Mouse (Mus musculus) MEL (cell line): ENCODE data around the gene Exoc5.
A peak's percentile ranks its signal among the peaks of the same experiment; 100 is the strongest.

Experiments used
- CHD2 ChIP-seq: IDR thresholded peaks from 2 replicates; pipeline ENCODE4 v1.6.1; 2011; ENCODE audit warnings: low read length, improper control_type of control experiment
- CTCF ChIP-seq, 3 experiments: IDR thresholded peaks in 2 of 3; conservative IDR thresholded peaks in 1 of 3; 2 replicates each; pipeline ENCODE4 v1.5.1; 2011 to 2012; ENCODE audit warnings: low read length in 3 of 3, low read depth in 2 of 3, mild to moderate bottlenecking in 2 of 3, improper control_type of control experiment in 1 of 3, inconsistent platforms in 1 of 3, mixed read lengths in 1 of 3, moderate library complexity in 1 of 3; ENCODE audit not compliant: control insufficient read depth in 1 of 3, insufficient read depth in 1 of 3, poor library complexity in 1 of 3, severe bottlenecking in 1 of 3
- EP300 ChIP-seq, 2 experiments: IDR thresholded peaks; 2 replicates each; pipeline ENCODE4 v1.6.1; 2011; ENCODE audit warnings: improper control_type of control experiment in 2 of 2, low read length in 2 of 2, low read depth in 1 of 2, mild to moderate bottlenecking in 1 of 2
- MAX ChIP-seq: IDR thresholded peaks from 2 replicates; pipeline ENCODE4 v1.6.1; 2011; ENCODE audit warnings: low read length, improper control_type of control experiment
- MEF2A ChIP-seq: IDR thresholded peaks from 2 replicates; pipeline ENCODE4 v1.6.1; 2014; ENCODE audit warnings: low read depth, mild to moderate bottlenecking, inconsistent platforms, low read length, improper control_type of control experiment; ENCODE audit not compliant: poor library complexity, insufficient replicate concordance, severe bottlenecking; ENCODE audit errors: extremely low read depth
- MXI1 ChIP-seq: IDR thresholded peaks from 2 replicates; pipeline ENCODE4 v1.6.1; 2011; ENCODE audit warnings: mild to moderate bottlenecking, low read depth, low read length, improper control_type of control experiment
- POLR2A ChIP-seq, 2 experiments: IDR thresholded peaks; 2 replicates each; pipeline ENCODE4 v1.6.1; 2011 to 2012; ENCODE audit warnings: low read length in 2 of 2, mild to moderate bottlenecking in 2 of 2, control low read depth in 1 of 2, improper control_type of control experiment in 1 of 2, low read depth in 1 of 2, moderate library complexity in 1 of 2; ENCODE audit not compliant: control insufficient read depth in 1 of 2, insufficient read depth in 1 of 2, poor library complexity in 1 of 2
- TAL1 ChIP-seq: IDR thresholded peaks from 2 replicates; pipeline ENCODE4 v1.6.1; 2012; ENCODE audit warnings: mild to moderate bottlenecking, inconsistent platforms, low read length, moderate library complexity, mixed read lengths
- ZMIZ1 ChIP-seq: IDR thresholded peaks from 2 replicates; pipeline ENCODE4 v1.6.1; 2012; ENCODE audit warnings: low read depth, mild to moderate bottlenecking, inconsistent platforms, low read length, improper control_type of control experiment, moderate library complexity

DNA sequence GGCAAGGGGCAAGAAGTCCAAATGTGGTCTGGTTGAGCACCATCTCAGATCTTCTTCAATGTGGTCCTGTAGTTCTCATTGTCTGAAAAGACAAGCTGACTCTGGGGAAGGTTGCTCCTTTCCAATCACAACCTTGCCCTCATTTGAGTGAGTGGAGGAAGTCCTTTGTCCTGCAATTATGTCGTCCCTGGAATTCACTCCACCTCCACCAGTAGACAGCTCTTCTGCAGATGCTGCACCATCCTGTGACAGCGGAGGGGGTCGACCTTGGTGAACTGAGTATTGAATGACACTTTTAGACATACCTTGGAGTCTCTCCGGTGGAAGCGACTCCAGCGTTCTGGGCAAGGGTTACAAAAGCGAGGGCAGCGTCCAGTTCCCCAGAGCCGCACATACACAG, 97.8 kb downstream of the Exoc5 start:
- no peak for TF ChIP-seq MEF2A
- no peak for TF ChIP-seq CHD2
- no peak for TF ChIP-seq MAX
- no peak for TF ChIP-seq EP300 (IDR thresholded peaks at IDR 0.05; ENCODE audit: low read depth in 1 of 2, low read length in 2 of 2)
- peak; percentile 34 to 59 (median 52) for TF ChIP-seq CTCF (IDR thresholded peaks at IDR 0.05 in 2 of 3, conservative IDR thresholded peaks at IDR 0.05 in 1 of 3; ENCODE audit: control insufficient read depth in 1 of 3, insufficient read depth in 1 of 3, low read depth in 2 of 3, low read length in 3 of 3, poor library complexity in 1 of 3, severe bottlenecking in 1 of 3)
- no peak for TF ChIP-seq POLR2A (IDR thresholded peaks at IDR 0.05; ENCODE audit: control insufficient read depth in 1 of 2, insufficient read depth in 1 of 2, low read depth in 1 of 2, low read length in 2 of 2, poor library complexity in 1 of 2)
- TF ChIP-seq TAL1: no peak
- no peak for TF ChIP-seq MXI1
- TF ChIP-seq ZMIZ1: no peak
